Mouse (Mus musculus) gastrocnemius, adult 2 months (tissue): Measurements from ENCODE around the gene Tusc2. TPM values are rescaled to one million over a fixed set of nuclear protein-coding genes. Genes with fewer than 3 reads are reported as not detected.
A peak's percentile ranks its signal among the peaks of the same experiment; 100 is the strongest.
"Not testable (repeated sequence)": the region's sequence is repeated elsewhere in the genome, so short reads cannot be mapped to it uniquely, and the experiment has no call there.

ENCODE experiments used
- DNase-seq: peaks from one replicate; pipeline ENCODE4 v3.0.0; 2022
- H3K27ac ChIP-seq: fragments of 200-600 bp; 2 replicates; pipeline ENCODE4 v1.8.1; 2022; ENCODE audit warnings: mild to moderate bottlenecking
- H3K4me3 ChIP-seq: fragments of 200-600 bp; 2 replicates; pipeline ENCODE4 v1.8.1; 2022; ENCODE audit warnings: mild to moderate bottlenecking, moderate library complexity
- CTCF ChIP-seq: fragments of 200-600 bp; IDR thresholded peaks from 2 replicates; pipeline ENCODE4 v1.8.1; 2022; ENCODE audit warnings: antibody characterized with exemption, mild to moderate bottlenecking, moderate library complexity
- intact Hi-C: fragments of 180-260 bp; cut with DNase I; formaldehyde crosslinking; loops from one replicate; pipeline ENCODE4 v1.15.1; 2025
- total RNA-seq, 2 experiments: library from RNA; stranded (reverse); gene quantifications; 2 replicates each; pipeline ENCODE4 v1.2.3; 2021

The Tusc2 gene
- total RNA-seq, 2 experiments from 2014 or later: 35.6 to 35.7 TPM

DNA sequence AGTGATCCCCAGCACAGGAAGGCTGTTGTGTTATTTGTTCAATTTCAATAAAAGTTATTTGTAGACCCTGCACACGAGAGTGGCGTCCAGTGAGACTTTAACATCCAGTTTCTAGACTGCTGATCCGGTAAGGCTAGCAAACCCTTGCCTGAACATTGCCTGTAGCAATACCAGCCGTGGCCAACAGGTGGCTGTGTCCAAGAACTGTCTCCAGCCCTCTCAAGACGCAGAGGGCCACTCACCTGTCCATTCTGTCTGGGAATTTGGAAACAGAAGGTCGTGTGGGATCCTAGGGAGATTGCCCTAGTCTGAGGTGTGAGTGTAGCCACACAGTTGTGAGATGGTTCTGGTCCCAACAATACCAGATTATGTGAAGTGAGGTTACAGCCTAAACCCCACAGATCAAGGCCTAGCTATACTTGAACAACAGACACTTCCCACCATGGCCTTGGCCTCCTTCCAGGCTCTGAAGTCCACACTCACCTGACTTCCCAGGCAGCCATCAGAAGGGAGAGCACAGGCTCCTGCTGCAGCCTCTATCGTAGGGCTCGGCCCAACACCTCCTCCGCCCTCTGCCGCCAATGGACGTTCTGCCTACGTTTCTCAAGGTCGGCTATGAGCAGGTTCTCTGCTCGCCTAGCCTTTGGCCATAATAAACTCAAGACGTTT, 3.1 kb downstream of the Tusc2 start:
- H3K27ac ChIP-seq: peak overlapping the region; percentile 94
- peak overlapping the region; percentile 62 for H3K4me3 ChIP-seq
- peak; percentile 89 for DNase-seq
- TF ChIP-seq CTCF: peak; percentile 98
- intact Hi-C loops: loop anchor here (2.0 kb wide), 1 partner anchor 47 kb away; no protein-coding TSS in a partner anchor

DNA sequence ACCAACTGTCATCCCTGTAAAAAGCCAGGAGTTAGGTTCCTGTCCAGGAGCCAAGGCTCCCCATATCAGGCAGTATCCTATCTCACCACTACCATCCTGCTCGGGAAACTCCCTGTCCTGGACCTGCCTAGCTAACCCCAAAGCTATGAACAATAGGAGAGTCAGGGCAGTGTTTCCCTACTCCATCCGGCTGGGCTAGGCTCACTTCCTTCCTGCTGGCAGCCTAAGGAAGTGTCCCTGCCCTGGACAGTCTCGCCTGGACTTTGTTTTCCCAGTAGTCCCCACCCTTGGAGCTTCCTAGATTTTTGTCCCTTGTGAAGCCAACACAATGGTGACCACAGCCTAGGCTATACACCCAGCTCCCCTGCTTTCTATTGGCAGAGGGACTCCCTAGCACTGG, 3.8 kb downstream of the Tusc2 start:
- intact Hi-C loops: loop anchor here (2.0 kb wide), 1 partner anchor 46 kb away; no protein-coding TSS in a partner anchor
- DNase-seq: no peak
- H3K27ac ChIP-seq: peak overlapping the region; percentile 94
- TF ChIP-seq CTCF: no peak
- peak overlapping the region; percentile 71 for H3K4me3 ChIP-seq

DNA sequence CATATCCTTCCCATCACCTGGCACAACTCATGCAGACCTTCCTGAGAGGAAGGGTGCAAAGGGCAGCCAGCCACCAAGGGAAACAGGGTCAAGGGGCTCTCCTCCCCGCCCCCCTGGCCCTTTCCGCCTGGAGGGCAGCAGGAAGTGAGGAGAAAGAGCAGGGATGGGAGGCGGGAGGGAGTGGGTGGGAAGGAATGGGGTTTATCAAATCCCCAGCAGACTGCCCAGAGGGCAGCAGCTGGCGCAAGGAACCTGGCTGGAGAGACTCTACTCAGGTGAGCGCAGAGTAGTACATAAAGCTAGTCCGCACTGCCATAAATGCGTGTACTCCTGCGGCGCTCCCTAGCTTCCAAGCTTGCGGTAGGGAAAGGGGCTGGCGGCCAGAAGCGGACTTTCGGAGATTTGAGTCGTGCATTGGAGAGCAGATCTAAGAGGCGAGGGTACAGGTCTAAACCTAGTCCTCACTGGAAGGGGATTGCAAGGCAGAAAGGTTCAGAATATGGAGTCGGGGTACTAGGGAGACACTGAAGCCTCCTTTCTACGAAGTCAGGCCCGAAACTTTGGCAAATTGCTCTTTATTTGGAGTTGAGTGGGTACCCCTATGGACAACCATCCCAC, 4.8 kb downstream of the Tusc2 start, which contains the start of gene Hyal2:
Gene Hyal2, plus strand, starts transcription at position 244 of the 618 bp plus-strand sequence.
- DNase-seq: no peak
- peak within 1 kb of the TSS; percentile 94 for H3K27ac ChIP-seq
- no peak for TF ChIP-seq CTCF
- peak within 1 kb of the TSS; percentile 71 for H3K4me3 ChIP-seq
- intact Hi-C loops: loop anchor here (2.0 kb wide), 1 partner anchor 45 kb away; no protein-coding TSS in a partner anchor

DNA sequence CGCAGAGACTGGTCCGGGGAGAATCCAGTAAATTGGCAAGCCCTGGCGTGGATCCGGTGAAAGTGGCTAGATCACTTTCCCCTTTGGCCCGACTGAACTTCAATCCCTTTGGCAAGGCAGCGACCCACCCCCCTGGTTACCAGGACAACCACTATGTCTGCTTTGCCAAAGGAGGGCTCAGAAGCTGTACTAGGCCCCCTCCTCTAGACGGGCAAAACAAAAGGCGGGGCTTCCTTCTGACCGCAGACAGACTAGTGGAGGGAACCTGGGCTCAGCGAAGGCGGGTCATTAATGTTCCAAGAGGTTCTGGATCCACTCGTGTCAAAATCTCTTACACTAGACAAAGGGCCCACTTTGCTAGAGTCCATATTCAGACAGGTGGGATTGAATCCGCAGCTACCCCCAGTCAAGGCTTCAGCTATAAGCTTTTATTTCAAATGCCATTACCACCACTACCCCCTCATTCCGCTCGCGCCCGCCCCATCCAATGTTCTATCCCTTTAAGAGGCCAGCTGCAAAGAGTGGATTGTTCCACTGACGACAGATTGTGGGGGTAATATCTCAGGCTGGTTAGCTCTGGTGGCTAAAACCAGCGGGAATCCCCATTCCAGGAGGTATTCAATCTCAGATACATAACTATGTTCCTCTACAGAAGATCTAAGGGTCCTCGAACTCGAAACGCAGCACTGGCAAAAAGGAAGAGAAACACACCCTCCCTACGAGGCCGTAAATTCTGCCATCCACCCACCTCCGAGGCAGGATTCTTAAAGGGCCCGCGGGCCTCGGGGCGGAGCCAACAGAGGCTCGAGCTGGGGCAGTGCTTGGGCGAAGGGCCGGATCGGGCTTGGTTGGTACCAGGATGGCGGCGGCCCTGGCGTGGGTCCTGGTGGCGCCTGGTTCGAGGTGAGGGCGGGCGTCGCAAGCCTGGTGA, 5.5 kb downstream of the Tusc2 start:
- peak; percentile 92 for DNase-seq
- intact Hi-C loops: no loop called here
- Histone ChIP-seq H3K27ac (peak overlapping the region; percentile 94), H3K4me3 (peak overlapping the region; percentile 71)
- TF ChIP-seq CTCF: no peak

DNA sequence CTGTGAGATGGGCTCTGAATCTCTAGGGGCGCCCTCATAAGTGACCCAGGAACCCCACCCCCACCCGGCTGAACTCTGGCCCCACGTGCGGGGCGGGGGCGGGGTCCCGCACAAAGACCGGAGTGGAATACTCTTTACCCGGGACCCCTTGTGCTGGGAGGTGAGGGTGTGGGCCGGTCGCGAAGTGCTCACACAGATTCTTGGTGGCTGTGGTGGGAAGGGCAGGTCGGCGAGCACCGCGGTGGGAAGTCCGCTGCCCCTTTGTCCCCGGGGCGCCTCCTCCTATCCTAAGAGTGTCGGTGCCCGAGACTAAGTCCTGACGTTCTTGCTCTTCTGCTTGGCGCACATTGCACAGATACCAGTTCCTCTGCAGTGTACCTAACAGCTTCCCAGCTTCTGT, 6.2 kb downstream of the Tusc2 start:
- TF ChIP-seq CTCF: no peak
- peak overlapping the region; percentile 94 for H3K27ac ChIP-seq
- intact Hi-C loops: no loop called here
- H3K4me3 ChIP-seq: peak overlapping the region; percentile 71
- no peak for DNase-seq

DNA sequence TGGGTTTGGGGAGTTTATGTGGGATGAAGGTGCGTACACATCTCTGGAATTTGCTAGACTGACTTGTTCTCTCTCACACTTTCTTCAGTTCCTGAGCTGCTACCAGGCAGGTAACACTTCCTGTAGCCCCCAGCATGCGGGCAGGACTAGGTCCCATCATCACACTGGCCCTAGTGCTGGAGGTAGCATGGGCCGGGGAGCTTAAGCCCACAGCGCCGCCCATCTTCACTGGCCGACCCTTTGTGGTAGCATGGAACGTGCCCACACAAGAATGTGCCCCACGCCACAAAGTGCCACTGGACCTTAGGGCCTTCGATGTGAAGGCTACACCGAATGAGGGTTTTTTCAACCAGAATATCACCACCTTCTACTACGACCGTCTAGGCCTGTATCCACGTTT, 7.0 kb downstream of the Tusc2 start:
- no peak for TF ChIP-seq CTCF
- intact Hi-C loops: no loop called here
- H3K27ac ChIP-seq: peak overlapping the region; percentile 94
- peak overlapping the region; percentile 71 for H3K4me3 ChIP-seq
- DNase-seq: no peak

DNA sequence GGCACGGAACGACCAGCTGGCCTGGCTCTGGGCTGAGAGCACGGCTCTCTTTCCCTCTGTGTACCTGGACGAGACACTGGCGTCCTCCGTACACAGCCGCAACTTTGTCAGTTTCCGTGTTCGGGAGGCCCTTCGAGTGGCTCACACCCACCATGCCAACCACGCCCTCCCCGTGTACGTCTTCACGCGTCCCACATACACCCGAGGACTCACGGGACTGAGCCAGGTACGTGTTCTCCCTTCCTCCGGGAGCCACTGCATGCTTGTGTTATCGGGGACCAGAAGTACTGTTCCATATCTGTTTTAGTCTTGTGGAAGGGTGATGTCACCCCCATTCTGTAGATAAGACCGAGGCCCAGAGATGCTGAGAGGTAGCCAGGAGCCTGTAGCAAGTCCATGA, 7.8 kb downstream of the Tusc2 start:
- intact Hi-C loops: no loop called here

DNA sequence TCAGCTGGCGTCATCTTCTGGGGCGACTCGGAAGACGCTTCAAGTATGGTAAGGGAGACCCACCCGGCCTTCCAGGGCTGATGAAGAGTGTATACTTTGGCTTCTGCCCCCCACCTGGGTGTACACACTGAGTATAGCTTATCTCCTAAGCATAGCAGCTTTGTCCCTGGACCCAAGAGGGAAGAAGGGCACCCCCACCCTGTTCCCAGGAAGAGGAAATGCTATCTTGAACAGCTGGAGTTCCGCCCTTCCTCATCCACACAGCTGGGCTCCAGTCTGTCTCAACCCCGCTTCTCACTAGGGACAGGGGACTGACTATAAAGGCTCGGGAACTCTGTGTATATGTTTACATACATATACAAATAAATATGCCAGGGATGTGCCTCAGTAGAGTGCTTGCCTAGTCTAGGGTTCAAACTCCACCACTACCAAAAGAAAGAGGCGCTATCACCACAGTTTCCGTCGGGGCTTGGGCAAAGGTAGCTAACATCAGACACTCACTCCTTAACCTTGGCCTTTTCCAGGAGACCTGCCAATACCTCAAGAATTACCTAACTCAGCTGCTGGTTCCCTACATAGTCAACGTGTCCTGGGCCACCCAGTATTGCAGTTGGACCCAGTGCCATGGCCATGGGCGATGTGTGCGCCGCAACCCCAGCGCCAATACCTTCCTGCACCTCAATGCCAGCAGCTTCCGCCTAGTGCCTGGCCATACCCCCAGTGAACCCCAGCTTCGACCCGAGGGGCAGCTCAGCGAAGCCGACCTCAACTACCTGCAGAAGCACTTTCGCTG, 8.7 kb downstream of the Tusc2 start:
- intact Hi-C loops: no loop called here
- no peak for TF ChIP-seq CTCF
- H3K4me3 ChIP-seq: peak overlapping the region; percentile 71
- no peak for DNase-seq
- H3K27ac ChIP-seq: peak overlapping the region; percentile 48; the same call in 1 of the 2 replicates

More for the DNA sequence above, 7.8 kb downstream of the Tusc2 start:
- no peak for DNase-seq
- no peak for TF ChIP-seq CTCF
- H3K27ac ChIP-seq: peak overlapping the region; percentile 48
- peak overlapping the region; percentile 71 for H3K4me3 ChIP-seq

DNA sequence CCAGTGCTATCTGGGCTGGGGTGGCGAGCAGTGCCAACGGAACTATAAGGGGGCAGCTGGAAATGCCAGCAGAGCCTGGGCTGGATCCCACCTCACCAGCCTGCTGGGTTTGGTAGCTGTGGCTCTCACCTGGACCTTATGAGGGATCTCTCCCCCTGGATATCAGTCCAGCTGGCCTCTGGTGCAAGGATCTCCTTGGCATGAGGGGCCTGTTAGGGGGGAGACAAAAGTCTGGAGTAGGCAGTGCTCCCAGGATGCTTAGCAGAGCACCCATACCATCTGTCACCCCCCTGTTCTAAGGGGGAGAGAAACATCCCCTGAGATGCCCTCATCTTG, 9.2 kb downstream of the Tusc2 start:
- Histone ChIP-seq H3K27ac (0 out of 2 replicates have a peak overlapping the region, but pooled peaks have one; percentile 48), H3K4me3 (no peak overlapping the region)
- no peak for TF ChIP-seq CTCF
- no peak for DNase-seq
- intact Hi-C loops: no loop called here

DNA sequence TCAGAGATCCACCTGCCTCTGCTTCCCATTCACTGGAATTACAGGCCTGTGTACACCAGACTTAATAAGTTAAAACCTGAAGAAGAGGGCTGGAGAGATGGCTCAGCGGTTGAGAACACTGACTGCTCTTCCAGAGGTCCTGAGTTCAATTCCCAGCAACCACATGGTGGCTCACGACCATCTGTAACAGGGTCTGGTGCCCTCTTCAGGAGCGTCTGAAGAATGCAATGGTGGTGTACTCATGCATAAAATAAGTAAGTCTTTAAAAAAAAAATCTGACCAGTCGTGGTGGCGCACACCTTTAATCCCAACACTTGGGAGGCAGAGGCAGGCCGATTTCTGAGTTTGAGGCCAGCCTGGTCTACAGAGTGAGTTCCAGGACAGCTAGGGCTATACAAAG, 10.7 kb downstream of the Tusc2 start:
- DNase-seq, H3K27ac ChIP-seq, intact Hi-C loops, H3K4me3 ChIP-seq: not testable (repeated sequence)
- peak; percentile 19; the same call in 1 of the 2 replicates for TF ChIP-seq CTCF

DNA sequence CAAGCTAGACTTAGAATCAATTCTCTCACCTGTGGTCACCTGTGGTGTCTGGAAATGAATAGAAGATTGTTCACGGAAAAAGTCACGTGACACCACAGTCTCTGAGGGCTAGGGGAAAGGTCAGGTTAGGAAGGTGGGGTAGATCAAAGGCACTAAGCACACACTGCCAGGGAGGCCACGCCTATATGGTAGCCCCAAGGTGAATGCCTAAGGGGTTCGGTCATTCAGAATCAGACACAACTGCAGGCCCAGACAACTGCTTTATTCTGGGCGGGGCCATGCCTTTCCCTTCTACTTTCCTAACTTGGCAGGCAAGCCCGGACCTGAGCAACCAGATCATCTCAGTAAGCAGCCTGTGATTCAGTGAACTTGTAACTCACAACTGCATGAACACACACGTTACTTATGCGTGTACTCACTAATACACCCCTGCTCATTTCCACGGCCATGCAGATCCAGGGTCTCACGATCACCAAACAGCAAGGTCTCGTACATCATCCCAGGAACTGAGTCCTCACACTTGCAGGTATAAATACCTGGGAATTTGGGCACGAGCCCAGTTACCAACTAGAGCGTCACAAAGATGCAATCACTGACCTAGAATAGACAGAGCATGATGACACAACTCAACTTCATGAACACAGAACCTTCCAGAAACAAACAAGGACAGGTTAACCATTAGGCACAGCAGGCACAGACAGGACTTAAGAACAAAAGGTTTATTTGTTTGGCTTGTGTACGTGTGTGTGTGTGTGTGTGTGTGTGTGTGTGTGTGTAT, 12.7 kb downstream of the Tusc2 start:
- Histone ChIP-seq H3K27ac (peak overlapping the region; percentile 82), H3K4me3 (no peak overlapping the region)
- intact Hi-C loops: no loop called here
- DNase-seq: no peak
- no peak for TF ChIP-seq CTCF
